Mouse (Mus musculus): ENCODE measurements at regions not wholly inside any gene's neighbourhood (a gene's known extent, or its start where the extent isn't known, plus 50 kb on each side); places are given as distances from the start of the nearest gene placed in this dataset.
A peak's percentile ranks its signal among the peaks of the same experiment; 100 is the strongest.

GRCm38 (mm10) chr1:23170711-23171110 lies 68.7 kb upstream of the 4933415F23Rik start:
- no peak overlapping the region for H3K27ac ChIP-seq
- no peak overlapping the region for H3K9ac ChIP-seq (replicated peaks)
- 0 out of 4 replicates have a peak, but pooled peaks cover 0 to 4% of the 10 kb centered on the region in 2 experiments for H3K4me1 ChIP-seq (replicated peaks; ENCODE audit: control insufficient read depth in 2 of 2, insufficient read depth in 2 of 2, low read length in 1 of 2)
- DNase-seq (ENCODE audit: low read depth in 3 of 3, low spot score in 3 of 3) (no peak), ATAC-seq (ENCODE audit: insufficient read depth) (no peak)
- H3K4me2 ChIP-seq (ENCODE audit: low read depth) = no peak overlapping the region
- TF ChIP-seq CTCF (IDR thresholded peaks at IDR 0.05; ENCODE audit: low read depth) (no peak), EP300 (IDR thresholded peaks at IDR 0.05; ENCODE audit: low read depth) (no peak)
- H3K4me3 ChIP-seq (ENCODE audit: insufficient read depth in 1 of 2, low read depth in 2 of 2, low read length in 2 of 2) = no peak overlapping the region
- WGBS (ENCODE audit: insufficient replicate concordance) = 51% methylated on average over 2 of the region's 2 CpGs
- no peaks in the 10 kb centered on the region for H3K36me3 ChIP-seq (replicated peaks; ENCODE audit: control insufficient read depth, insufficient read depth, low read depth)
- H3K9me3 ChIP-seq (ENCODE audit: control insufficient read depth, low read length) = no peaks in the 10 kb centered on the region
- no peaks in the 10 kb centered on the region for H3K27me3 ChIP-seq (ENCODE audit: control insufficient read depth, insufficient read depth, low read length)

- H3K9me3 ChIP-seq (ENCODE audit: control insufficient read depth, low read length) = no peaks in the 10 kb centered on the region
- H3K4me2 ChIP-seq (ENCODE audit: low read depth) = no peak overlapping the region
- 61% methylated on average over 4 of the region's 4 CpGs for WGBS (ENCODE audit: insufficient replicate concordance)
- no peak overlapping the region for H3K27ac ChIP-seq
- no peaks in the 10 kb centered on the region for H3K36me3 ChIP-seq (replicated peaks; ENCODE audit: control insufficient read depth, insufficient read depth, low read depth)
- H3K4me1 ChIP-seq (replicated peaks; ENCODE audit: control insufficient read depth in 2 of 2, insufficient read depth in 2 of 2, low read length in 1 of 2) = no peaks in the 10 kb centered on the region
- H3K27me3 ChIP-seq (ENCODE audit: control insufficient read depth, insufficient read depth, low read length) = no peaks in the 10 kb centered on the region
- TF ChIP-seq CTCF (IDR thresholded peaks at IDR 0.05; ENCODE audit: low read depth) = peak; percentile 50
- TF ChIP-seq EP300 (IDR thresholded peaks at IDR 0.05; ENCODE audit: low read depth) = no peak
- H3K9ac ChIP-seq (replicated peaks) = no peak overlapping the region
- DNase-seq (ENCODE audit: low read depth in 3 of 3, low spot score in 3 of 3) = no peak
- no peak overlapping the region for H3K4me3 ChIP-seq (ENCODE audit: insufficient read depth in 1 of 2, low read depth in 2 of 2, low read length in 2 of 2)
- ATAC-seq (ENCODE audit: insufficient read depth) = no peak
These were observed 66.5 kb upstream of the 4933415F23Rik start for GRCm38 (mm10) chr1:23168504-23168903.

GRCm38 (mm10) chr1:23163371-23163935 lies 61.4 kb upstream of the 4933415F23Rik start:
- no peak overlapping the region for H3K27ac ChIP-seq
- DNase-seq (ENCODE audit: low read depth in 3 of 3, low spot score in 3 of 3) = peak in 1 of 3 experiments; percentile 9
- no peak overlapping the region for H3K4me2 ChIP-seq (ENCODE audit: low read depth)
- no peaks in the 10 kb centered on the region for H3K9me3 ChIP-seq (ENCODE audit: control insufficient read depth, low read length)
- no peak overlapping the region for H3K4me3 ChIP-seq (ENCODE audit: insufficient read depth in 1 of 2, low read depth in 2 of 2, low read length in 2 of 2)
- no peak overlapping the region for H3K9ac ChIP-seq (replicated peaks)
- WGBS (ENCODE audit: insufficient replicate concordance) = 54% methylated on average over 5 of the region's 5 CpGs
- ATAC-seq (ENCODE audit: insufficient read depth) = peak; percentile 60
- no peak for TF ChIP-seq EP300 (IDR thresholded peaks at IDR 0.05; ENCODE audit: low read depth)
- TF ChIP-seq CTCF (IDR thresholded peaks at IDR 0.05; ENCODE audit: low read depth) = no peak
- H3K4me1 ChIP-seq (replicated peaks; ENCODE audit: control insufficient read depth in 2 of 2, insufficient read depth in 2 of 2, low read length in 1 of 2) = no peaks in the 10 kb centered on the region
- H3K36me3 ChIP-seq (replicated peaks; ENCODE audit: control insufficient read depth, insufficient read depth, low read depth) = no peaks in the 10 kb centered on the region
- no peaks in the 10 kb centered on the region for H3K27me3 ChIP-seq (ENCODE audit: control insufficient read depth, insufficient read depth, low read length)

- ATAC-seq (ENCODE audit: insufficient read depth) = no peak
- TF ChIP-seq CTCF (IDR thresholded peaks at IDR 0.05; ENCODE audit: low read depth) (no peak), EP300 (IDR thresholded peaks at IDR 0.05; ENCODE audit: low read depth) (no peak)
- 58% methylated on average over 6 of the region's 6 CpGs for WGBS (ENCODE audit: insufficient replicate concordance)
These were observed 60.7 kb upstream of the 4933415F23Rik start for GRCm38 (mm10) chr1:23162766-23163165.

More at GRCm38 (mm10) chr1:23162766-23163165, 60.7 kb upstream of the 4933415F23Rik start:
- Histone ChIP-seq H3K4me2 (ENCODE audit: low read depth) (no peak overlapping the region), H3K27ac (no peak overlapping the region), H3K36me3 (replicated peaks; ENCODE audit: control insufficient read depth, insufficient read depth, low read depth) (no peaks in the 10 kb centered on the region), H3K4me3 (ENCODE audit: insufficient read depth in 1 of 2, low read depth in 2 of 2, low read length in 2 of 2) (no peak overlapping the region), H3K9ac (replicated peaks) (no peak overlapping the region), H3K4me1 (replicated peaks; ENCODE audit: control insufficient read depth in 2 of 2, insufficient read depth in 2 of 2, low read length in 1 of 2) (no peaks in the 10 kb centered on the region), H3K9me3 (ENCODE audit: control insufficient read depth, low read length) (no peaks in the 10 kb centered on the region), H3K27me3 (ENCODE audit: control insufficient read depth, insufficient read depth, low read length) (no peaks in the 10 kb centered on the region)
- no peak for DNase-seq (ENCODE audit: low read depth in 3 of 3, low spot score in 3 of 3)

MicroRNA genes in the stretch of these regions (microRNA counts, 519-probe panel; counts per million panel counts)
- microRNA mmu-miR-30a (6,557 counts per million, percentile 56 among the panel's probes with 10 or more counts), microRNA mmu-miR-30c (6,892 counts per million, percentile 65 among the panel's probes with 10 or more counts)

Small RNA genes lying in the stretch of these regions (microRNA-seq; reads per million reads assigned to microRNA genes)
- gene Mir30a (18,887 reads per million, percentile 95 among the genes with 10 or more reads in this experiment), gene Mir30c-2 (137 reads per million, percentile 50 among the genes with 10 or more reads in this experiment)
